Mouse (Mus musculus): ENCODE results near the gene Nudt21. TPM values are rescaled to one million over a fixed set of nuclear protein-coding genes. Genes with fewer than 3 reads are reported as not detected.

Nudt21 gene
- polyA plus RNA-seq, 1 experiment = 20.5 TPM

Other genes with a start within 250 kb of the Nudt21 start
- 7.8 and 8.6 TPM in 2 replicates for gene Gnao1, start 227.1 kb downstream of the Nudt21 start, polyA plus RNA-seq (2012; rRNA removed)
- 73.3 and 87.2 TPM in 2 replicates for gene Amfr, start 24.2 kb downstream of the Nudt21 start, polyA plus RNA-seq (2012; rRNA removed)
- 5.3 and 7.5 TPM in 2 replicates for gene Ogfod1, start 167 bp upstream of the Nudt21 start, polyA plus RNA-seq (2012; rRNA removed)
- 6.5 TPM in 2 replicates for gene Bbs2, start 61.9 kb upstream of the Nudt21 start, polyA plus RNA-seq (2012; rRNA removed)
- 0.35 TPM in 1 of 2 replicates, not detected in the other for gene Mt4, start 100.2 kb upstream of the Nudt21 start, polyA plus RNA-seq (2012; rRNA removed)
- gene Mt3, start 115.6 kb upstream of the Nudt21 start, polyA plus RNA-seq (2012; rRNA removed) = 1.3 and 2.4 TPM in 2 replicates
- gene Mt2, start 135.6 kb upstream of the Nudt21 start, polyA plus RNA-seq (2012; rRNA removed) = 88.8 and 175 TPM in 2 replicates
- gene Mt1, start 142.1 kb upstream of the Nudt21 start, polyA plus RNA-seq (2012; rRNA removed) = 839 and 1,256 TPM in 2 replicates
- 18.8 and 20.0 TPM in 2 replicates for gene Nup93, start 177.5 kb upstream of the Nudt21 start, polyA plus RNA-seq (2012; rRNA removed)